Mouse (Mus musculus) MEL-GATA-1-ER (cell line): ENCODE measurements around the gene Slc2a4.

ENCODE experiments used
- DNase-seq: peaks from one replicate; pipeline ENCODE4 v3.0.0-alpha.2; 2012; ENCODE audit warnings: low read depth; ENCODE audit errors: extremely low read depth

The Slc2a4 gene

DNA sequence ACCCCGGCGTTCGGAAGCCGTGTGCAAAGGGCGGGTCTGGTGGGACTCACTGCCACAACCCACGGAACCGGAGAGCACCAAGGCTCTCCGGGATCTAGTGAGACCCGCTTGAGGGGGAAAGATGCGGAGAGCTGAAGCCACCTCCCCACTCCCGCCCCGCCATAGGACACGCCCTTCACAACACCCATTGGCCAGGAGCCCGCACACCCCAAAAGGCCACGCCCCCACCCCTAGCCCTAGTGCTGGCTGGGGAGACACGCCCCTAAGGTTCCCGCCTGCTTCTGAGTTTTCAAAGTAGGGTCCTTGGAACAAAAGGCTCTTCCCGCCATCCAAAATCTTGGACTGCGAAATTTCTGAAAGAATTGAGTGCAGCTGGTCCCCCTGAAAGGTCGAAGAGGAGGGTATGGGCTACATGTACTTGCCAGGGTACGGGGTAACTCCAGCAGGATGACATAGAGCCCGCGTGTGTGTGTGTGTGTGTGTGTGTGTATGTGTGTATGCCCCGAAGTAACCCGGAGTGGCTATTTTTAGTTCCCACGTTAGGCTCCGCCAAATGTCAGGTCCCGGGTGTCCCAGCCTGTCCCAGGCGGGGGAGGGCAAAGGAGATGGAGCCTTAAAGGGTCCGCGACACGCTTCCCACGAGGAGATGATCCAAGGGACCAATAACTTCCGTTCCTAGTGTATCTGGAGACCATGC, at the start of gene Slc2a4:
Gene Slc2a4 (minus strand): TSS at position 123 of the 697 bp plus-strand sequence.
- peak; percentile 66 for DNase-seq

DNA sequence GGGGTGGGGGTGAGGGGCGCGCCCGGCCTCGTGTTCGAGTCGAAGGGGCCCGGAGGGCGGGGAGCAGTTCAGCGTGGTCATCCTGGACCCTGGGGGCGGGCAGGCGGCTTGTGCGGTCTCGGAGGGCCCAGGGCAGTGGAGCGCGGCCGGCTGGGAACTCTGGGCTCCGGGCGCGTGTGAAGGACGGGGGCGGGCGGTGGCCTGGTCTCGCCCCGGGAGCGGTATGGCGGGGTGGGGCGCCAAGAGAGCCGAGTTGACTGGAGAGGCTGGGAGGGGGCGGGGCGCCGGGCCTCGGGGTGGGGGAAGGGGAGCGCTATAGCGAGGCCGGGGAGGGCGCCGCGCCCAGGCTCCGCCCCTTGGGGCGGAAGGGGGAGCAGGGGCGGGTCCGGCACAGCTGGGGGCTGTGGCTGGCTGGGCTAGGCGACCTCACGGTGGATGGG, 49.1 kb upstream of the Slc2a4 start:
- DNase-seq, result no peak

DNA sequence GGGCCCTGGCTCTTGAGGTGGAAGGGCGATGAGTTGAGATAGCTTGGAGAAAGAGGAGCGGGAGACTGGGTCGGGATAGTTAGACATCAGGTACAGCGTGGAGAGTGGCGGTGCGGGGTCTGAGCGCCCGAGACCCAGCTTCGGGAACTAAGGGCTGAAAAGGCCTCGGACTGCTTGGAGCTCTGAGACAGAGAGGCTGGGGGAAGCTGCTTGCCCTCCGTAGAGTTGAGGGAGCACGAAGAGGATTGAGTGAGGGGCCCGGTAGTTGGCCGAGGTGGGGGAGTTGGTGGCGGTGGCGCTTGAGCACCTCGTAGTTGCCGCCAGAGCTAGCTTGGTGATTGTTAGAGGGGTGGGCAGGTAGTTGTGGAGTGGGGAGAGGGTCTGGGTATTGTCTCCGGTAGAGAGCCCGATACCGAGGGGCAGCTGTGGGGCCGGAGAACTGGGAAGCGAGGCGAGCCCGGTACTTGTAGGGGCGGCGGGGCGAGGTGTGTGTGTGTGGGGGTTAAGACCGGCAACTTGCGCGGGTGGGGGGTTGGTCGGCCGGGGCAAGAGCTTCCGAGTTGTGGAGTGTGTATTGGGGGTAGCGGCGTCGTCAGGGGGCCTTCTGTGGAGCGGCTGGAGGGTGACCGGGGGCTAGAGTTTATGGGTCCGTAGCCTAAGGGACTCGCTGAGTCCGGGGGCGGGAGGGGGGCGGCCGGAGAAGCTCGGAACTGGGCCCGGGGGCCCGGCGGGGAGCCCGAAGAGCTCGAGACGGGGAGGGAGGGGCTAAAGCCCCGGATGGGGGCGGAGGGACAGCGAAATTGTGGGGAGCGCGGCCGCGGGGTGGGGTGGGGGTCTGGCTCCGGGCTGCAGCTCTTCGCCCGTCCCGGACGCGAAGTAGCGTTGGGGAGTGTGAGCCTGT, 48.4 kb upstream of the Slc2a4 start:
- no peak for DNase-seq

DNA sequence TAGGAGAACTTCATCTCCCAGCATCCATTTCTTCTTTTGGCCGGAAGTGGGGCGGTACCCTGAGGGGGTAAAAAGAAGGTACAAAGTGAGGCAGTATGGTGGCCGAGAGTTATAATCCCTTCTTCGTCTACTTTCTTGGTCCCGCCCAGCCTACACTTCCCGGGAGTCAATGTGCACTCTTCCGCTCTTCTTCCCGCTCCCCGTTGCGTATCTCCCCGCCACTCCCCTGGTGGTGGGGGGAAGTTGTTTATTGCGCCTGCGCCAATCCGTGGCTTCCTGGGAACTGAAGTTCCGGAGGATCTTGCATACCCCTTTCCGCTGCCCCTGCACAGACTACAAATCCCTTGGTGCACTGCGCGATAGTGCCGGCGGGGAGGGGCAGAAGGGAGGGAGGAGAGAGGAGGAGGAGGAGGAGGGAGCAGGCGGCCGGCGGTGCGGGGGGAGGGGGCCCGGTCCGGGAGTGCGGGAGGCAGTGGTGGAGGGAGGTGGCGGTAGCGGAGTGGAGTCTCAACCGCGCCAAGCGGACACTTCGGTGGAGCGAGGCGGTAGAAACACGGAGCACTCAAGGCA, 47.5 kb upstream of the Slc2a4 start, which contains the start of gene Phf23:
Gene Phf23 (plus strand): TSS at position 387 of the 570 bp plus-strand sequence.
- DNase-seq, result peak; percentile 99

DNA sequence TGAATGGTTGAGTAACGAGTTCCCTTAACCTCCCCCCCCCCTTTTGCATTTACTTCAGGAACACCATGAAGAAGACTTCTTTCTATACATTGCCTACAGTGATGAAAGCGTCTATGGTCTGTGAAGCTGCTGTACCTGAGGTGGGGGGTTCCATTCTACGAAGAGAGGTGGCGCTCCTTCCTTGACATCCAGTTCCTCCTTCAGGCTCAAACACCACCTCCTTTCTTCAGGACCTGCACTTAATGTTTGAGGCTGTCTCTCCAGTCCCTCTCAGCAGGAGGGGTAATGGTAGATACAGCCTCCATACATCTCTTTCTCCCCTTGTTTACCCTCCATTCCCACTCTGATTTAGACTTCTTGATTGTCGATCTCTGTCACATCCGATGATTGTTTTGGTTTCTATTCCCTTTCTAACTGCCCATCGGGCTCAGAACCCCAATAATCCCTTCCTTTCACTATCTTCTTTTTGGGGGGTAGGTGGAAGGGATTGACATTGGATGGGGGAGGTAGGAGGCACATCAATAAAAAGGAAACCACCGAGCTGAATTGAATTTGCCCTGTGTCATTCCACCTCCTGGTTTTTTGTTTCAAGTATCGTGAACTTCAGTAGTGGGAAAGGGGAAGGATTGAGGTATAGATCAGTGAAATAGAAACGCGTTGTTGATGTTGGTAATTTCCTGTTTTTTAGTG, 46.6 kb upstream of the Slc2a4 start:
- DNase-seq, result no peak

DNA sequence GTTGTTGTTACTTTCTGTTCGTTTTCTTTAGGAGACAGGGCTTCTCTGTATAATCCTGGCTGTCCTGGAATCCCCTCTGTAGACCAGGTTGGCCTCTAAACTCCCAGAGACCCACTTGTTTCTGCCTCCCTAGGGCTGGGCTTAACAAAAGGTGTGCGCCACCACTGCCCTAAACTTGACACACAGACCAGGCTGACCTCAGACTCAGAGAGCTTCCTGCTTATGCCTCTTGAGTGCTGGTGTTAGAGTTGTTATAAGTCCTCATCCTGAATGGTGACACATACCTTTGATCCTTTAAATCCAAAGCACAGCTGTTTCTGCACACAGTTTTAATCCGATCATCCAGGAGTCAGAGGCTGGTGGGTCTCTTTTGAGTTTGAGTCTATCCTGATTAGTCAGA, 44.9 kb upstream of the Slc2a4 start:
- no peak for DNase-seq

DNA sequence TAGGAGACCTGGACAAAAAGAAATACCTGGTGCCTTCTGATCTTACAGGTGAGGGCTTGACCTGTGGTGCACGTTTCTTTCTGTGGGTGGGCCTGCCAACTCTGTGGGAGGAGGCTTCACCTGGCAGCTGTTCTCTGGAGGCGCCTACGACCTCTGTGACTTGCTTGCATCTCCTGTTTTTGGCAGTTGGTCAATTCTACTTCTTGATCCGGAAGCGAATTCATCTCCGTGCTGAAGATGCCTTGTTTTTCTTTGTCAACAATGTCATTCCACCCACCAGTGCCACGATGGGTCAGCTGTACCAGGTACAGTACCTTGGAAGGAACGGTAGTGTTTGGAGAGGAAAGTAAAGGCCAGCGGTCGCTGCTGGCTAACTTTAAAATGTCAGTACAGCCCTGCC, 44.4 kb upstream of the Slc2a4 start:
- DNase-seq, result no peak

DNA sequence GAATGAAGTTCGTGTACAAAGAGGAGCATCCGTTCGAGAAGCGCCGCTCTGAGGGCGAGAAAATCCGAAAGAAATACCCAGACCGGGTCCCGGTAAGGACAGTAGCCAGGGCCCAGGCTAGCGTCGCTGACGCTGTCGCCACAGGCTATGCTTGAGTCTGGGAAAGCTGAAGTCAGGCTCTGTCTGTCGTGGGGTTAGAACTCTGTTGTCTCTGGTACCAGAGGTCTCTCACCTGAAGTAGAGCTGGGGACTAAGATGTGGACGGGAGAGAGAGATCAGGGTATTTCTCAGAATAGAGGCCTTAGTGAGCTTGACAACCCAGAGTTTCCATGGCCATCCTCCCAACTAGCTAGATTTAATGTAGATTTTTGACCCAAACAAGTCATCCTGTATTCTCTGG, 43.7 kb upstream of the Slc2a4 start:
- no peak for DNase-seq

DNA sequence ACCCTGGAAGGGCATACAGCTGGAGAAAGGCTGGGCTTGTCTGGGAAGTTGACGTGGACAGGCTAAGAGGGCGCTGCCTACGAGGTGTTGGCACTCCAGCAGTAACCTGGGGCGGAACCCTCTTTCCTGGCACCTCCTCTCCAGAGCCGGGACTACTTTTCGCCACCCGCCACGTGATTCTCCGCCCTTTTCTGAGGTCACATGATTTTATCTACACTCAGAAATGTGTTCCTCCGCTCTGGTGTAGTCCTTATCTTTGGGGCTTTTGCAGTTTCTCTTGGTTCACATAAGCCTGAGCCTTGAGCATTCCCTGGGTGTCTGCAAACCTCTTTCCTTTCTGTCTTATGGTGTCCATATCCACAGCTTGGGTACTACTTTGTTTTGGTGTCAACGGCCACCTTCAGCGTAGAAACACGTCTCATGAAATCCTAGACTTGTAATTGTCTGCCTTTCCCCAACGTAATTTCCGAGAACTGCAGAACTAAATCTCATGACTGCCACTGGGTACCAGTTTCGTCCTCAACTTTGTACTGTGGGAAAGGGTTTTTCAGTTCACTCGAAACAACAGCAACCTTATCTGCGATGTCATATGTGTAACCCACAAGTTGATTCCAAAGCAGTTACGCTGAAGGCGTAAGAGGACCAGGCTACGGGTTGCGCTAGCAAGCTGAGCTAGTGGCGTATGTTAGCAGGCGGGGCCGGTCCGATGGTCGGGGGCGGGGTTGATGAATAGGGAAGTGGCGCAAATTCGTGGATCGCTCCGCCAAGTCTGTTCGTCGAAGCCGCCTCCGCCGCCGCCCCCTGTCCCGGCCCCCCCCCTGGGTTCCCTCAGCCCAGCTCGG, 43.1 kb upstream of the Slc2a4 start, which contains the start of gene Gabarap:
Gene Gabarap (plus strand): TSS at position 294 of the 842 bp plus-strand sequence.
- DNase-seq, result peak; percentile 96

DNA sequence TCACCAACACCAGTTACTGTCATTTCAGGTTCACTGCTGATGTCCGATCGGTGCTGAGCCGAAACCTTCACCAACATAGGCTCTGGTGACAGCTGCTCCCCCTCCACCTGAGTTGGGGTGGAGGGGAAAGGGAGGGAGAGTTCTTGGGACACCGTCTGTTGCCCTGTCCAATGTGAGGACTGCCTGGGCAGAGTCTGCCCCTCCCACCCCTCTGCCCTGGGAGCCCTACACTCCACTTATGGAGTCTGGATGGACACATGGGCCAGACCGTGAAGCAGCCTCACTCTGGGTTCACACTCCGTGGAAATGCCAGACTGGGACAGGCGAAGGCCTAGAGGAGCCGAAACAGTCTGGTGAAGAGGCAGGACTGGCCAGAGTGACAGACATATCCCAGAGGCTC, 42.0 kb upstream of the Slc2a4 start:
- DNase-seq, result no peak

DNA sequence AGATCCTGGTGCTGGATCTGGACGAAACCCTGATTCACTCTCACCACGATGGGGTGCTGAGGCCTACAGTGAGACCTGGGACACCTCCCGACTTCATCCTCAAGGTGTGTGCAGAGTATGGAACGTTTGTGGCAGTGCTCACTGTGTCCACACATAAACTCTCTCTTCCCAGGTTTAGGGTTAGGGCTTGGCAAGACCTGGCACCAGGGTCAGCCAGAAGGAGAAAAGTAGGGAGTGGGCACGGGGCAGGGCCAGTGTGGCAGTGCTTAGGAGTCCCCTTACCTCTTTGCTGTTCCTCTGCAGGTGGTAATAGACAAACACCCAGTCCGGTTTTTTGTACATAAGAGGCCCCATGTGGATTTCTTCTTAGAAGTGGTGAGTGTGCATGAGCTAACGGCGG, 36.4 kb upstream of the Slc2a4 start:
- no peak for DNase-seq

DNA sequence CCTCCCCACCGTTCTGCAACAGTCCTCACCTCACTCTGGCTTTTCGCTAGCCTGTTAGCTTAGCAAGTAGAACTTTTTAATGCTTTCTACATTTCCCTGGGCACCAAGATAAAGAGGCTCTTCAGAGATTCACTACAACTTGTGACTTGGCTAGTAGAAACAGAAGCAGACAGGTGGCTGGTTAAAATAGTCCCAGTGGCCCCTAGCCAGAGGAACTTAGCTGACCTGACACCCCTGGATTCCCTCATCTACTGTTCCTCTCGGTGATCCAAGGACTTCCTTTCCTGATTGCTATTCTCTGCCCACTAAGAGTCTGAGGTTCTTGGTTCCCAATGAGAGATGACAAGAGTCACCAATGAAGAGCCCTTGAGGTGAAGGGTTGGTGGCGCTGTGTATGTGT, 35.4 kb upstream of the Slc2a4 start:
- no peak for DNase-seq

DNA sequence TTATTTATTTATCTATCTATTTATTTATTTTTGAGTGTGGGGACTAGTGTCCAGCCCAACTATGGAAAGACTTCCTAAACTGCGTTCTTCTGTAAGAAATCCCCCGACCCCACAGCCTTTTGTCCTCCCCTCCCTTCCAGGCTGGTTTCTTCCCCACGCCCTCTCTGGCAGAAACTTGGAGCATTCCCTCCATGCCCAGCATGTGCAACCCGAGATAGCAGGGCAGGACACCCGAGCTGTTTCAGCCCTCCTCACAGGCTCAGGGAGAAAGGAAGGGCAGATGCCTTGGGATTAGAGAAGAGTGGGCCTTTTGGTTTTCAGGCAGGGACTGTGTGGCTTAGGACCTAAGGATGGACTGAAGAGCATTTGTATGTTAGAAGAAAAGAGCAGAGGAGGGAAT, 34.9 kb upstream of the Slc2a4 start:
- no peak for DNase-seq

DNA sequence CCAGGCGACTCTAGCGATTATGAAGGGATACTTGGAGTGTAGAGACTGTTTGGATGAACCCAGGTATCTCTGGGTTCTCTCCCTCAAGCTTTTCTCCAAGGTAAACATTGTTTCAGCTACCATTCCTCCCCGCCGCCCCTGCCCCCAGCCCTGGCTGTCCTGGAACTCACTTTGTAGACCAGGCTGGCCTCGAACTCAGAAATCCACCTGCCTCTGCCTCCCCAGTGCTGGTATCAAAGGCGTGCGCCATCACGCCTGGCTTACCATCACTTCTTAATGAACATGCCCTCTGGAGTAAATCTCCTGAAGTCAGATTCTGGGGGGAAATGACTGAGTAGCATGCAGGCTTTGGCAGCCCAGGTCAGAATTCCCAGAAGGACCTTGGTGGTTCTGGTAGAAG, 34.2 kb upstream of the Slc2a4 start, which contains the start of gene Elp5:
Gene Elp5 (minus strand): TSS at position 293 of the 400 bp plus-strand sequence.
- DNase-seq, result no peak

DNA sequence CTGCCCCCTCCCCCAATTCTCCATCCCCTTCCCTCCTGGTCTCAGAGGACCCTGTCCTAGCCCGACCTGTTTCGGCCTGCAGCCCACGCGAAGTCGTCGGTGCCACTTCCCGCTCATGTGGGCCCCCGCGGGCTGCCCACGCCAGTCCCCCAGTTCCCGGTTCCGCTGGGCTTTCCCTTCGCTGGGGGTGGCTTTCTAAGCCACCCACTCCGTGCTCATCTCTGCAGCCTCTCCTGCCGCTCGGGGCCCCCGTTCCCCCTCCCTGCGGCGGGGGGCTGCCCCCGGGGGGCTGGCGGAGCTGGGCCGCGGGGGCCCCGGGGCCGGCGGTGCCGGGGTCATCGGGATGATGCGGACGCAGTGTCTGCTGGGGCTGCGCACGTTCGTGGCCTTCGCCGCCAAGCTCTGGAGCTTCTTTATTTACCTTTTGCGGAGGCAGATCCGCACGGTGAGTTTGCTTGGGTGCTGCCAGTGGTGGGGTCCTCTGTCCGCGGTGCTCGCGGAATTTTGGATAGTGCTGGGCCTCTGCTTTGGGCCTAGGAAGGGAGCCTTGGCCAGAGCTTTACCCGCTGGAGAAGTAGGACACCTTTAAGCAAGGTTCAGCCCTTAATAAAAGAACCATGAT, 33.3 kb upstream of the Slc2a4 start, which contains the start of gene Ctdnep1:
Gene Ctdnep1 (plus strand): TSS at position 16 of the 622 bp plus-strand sequence.
- no peak for DNase-seq

DNA sequence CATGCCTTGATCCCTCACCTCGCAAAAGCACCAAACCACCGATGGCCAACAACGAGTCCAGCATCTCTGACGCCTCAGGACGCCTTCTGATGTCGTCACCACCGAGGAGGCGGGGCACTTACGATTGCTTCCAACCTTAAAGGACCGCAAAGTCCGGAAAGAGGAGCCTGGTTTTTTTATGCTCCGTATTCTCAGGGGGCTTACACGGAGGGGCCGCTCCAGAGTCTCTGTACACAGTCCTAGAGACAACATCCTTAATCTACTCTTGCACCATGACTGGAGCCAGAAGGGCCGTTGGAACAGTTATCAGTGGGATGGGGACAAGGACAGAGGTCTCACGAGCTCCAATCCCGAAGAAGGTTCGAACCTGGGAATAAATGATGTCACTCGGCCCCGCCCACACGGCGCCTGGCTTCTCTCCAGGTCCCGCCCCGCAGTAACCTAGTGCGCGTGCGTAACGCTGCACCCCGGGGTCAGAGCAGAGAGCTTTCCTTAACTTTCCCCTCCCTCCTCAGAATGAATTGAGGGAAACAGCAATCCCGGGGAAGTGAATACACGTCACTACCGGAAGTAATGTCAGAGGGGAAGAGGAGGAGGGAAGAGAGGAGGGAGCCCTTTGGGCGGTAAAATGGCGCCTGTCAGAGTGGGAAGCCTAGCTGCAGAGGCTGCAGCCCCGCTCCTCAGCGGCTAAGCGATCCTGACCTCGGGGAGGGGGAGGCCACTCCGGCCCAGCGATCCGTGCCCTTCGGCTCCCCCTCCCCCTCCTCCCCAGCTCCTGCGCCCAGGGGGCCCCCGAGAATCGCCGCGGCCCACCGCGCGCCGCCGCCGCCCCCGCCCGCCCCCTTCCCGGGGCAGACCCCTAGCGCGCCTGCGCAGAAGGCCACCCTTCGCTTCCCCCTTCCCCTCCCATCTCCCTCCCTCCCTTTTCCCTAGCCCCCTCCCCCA, 32.5 kb upstream of the Slc2a4 start:
- DNase-seq, result peak; percentile 98

DNA sequence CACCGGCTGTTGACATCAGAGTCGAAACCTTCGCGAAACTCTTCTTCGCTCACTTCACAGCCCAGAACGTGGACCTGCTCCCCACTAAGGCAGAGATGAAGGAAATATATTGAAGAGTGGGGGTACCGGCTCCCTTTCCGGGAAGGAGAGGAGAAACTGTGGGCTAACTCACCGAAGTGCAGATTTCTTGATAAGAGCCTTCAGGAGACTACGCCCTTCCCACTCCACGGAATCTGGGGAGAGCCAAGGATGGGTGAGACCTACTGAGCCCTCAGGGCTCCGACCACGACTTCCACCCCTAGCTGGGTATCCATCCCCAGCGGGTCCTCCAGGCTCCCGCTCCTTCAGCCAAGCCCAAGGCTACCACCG, 31.8 kb upstream of the Slc2a4 start:
- no peak for DNase-seq

DNA sequence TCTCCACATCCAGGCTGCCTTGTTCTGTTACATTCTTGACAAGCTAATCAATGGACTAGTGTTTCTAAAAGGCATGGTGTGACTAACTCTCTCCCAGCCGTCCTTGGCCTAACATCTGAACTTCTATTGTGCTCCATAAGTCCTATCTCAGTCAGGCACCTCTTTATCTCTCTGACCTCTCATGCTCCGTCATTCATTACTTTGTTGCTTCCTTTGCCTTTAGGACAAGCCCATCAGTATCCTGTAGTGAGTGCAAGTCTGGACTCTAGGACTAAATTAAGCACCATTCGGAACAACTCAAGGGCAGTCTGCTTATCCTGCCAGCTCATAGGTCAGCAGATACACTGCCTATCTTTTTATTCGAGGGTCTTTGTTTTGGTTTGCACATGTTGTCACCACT, 28.3 kb upstream of the Slc2a4 start:
- no peak for DNase-seq

DNA sequence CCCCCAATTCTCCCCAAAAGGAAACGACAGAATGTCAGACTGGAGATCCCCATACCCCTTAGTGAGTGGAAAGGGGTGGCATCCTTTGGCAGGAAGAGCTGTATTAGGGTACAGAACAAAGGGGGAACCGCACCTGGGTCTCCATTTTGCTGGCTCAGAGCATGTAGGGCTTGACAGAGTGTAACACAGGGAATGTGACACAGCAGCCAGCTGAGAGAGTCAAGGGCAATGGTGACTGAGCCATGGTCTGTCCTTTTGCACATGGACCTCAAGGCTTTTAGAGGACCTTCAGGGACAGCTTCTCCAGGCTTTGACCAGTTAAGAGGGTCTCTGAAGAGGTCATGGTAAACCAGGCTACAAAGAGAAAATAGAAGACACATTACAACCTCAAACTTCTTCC, 26.9 kb upstream of the Slc2a4 start:
- no peak for DNase-seq
